Mouse (Mus musculus): Measurements from ENCODE around the gene Tbc1d15. TPM values are rescaled to one million over a fixed set of nuclear protein-coding genes. Genes with fewer than 3 reads are reported as not detected.

Gene Tbc1d15
- total and polyA plus RNA-seq, 3 experiments, result 9.4 to 46.4 TPM; not detected in 1

DNA sequence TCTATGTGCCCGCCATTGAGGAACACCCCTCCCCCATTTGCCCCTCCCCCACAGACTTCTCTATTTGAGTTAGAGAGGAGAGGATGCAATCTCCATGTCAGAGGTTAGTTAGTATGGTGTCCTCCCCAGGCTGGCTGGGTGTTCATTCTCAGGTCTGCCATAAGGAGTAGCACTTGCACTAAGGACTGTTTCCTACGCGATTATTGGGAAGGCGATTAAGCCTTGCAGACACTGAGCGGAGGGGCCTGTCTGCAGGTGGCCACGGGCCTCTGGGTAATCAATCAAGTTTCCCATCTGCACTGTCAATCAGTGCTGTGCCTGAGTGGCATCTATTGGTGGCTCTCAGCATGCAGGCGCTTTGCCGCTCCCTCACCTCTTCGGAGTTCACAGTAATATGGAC, 81.9 kb downstream of the Tbc1d15 start:
- peaks cover 0 to 12% of the 10 kb centered on the region in 2 experiments; a peak in 2 of 4 replicates for H3K36me3 ChIP-seq (ENCODE audit: control insufficient read depth in 1 of 2, insufficient read depth in 2 of 2, low read length in 2 of 2)
- no peak overlapping the region for H3K9ac ChIP-seq (ENCODE audit: control insufficient read depth, low read depth, low read length, poor library complexity, severe bottlenecking)
- peaks cover 0 to 25% of the 10 kb centered on the region in 2 experiments; a peak in 3 of 4 replicates for H3K4me1 ChIP-seq (ENCODE audit: control insufficient read depth in 1 of 2, insufficient read depth in 2 of 2, low read length in 2 of 2)
- no peaks in the 10 kb centered on the region for H3K27me3 ChIP-seq (ENCODE audit: control insufficient read depth in 1 of 2, insufficient read depth in 2 of 2, low read length in 2 of 2)
- DNase-seq (ENCODE audit: low read depth, low spot score), result peak; percentile 17
- H3K79me2 ChIP-seq (ENCODE audit: control insufficient read depth, insufficient read depth, low read length, poor library complexity), result no peaks in the 10 kb centered on the region
- H3K27ac ChIP-seq (ENCODE audit: control insufficient read depth, low read depth, low read length), result no peak overlapping the region
- H3K9me3 ChIP-seq (replicated peaks; ENCODE audit: insufficient read depth, low read length), result no peaks in the 10 kb centered on the region
- H3K4me3 ChIP-seq (ENCODE audit: control insufficient read depth in 1 of 2, insufficient read depth in 1 of 2, low read depth in 2 of 2, low read length in 2 of 2), result no peak overlapping the region
- TF ChIP-seq TBP (IDR thresholded peaks at IDR 0.05; ENCODE audit: low read depth, low read length) (no peak), CHD2 (IDR thresholded peaks at IDR 0.05; ENCODE audit: low read length) (peak; percentile 34)

DNA sequence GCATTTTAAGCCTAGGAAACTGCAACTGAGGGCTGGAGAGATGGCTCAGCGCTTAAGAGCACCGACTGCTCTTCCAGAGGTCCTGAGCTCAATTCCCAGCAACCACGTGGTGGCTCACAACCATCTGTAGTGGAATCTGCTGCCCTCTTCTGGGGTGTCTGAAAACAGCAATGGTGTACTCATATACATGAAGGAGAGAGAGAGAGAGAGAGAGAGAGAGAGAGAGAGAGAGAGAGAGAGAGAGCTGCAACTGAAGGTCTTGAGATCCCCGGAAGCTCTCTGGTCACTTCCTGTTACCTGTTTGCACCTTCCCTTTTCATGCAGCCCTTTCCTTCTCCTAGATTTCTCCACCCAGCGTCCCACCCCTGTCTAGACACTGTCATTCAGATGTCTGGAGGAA, 91.0 kb downstream of the Tbc1d15 start:
- no peak overlapping the region for H3K4me3 ChIP-seq (ENCODE audit: control insufficient read depth in 1 of 2, insufficient read depth in 1 of 2, low read depth in 2 of 2, low read length in 2 of 2)
- no peak for TF ChIP-seq ELF1 (IDR thresholded peaks at IDR 0.05; ENCODE audit: low read depth, low read length)
- TF ChIP-seq NELFE (IDR thresholded peaks at IDR 0.05; ENCODE audit: low read depth, low read length), result no peak
- no peak for TF ChIP-seq E2F4 (IDR thresholded peaks at IDR 0.05; ENCODE audit: borderline replicate concordance, low read depth, low read length)
- peak in 1 of 3 experiments; percentile 21; a peak in 3 of 6 replicates for TF ChIP-seq CTCF (IDR thresholded peaks at IDR 0.05 in 2 of 3, conservative IDR thresholded peaks at IDR 0.05 in 1 of 3; ENCODE audit: control insufficient read depth in 1 of 3, insufficient read depth in 1 of 3, low read depth in 2 of 3, low read length in 3 of 3, poor library complexity in 1 of 3, severe bottlenecking in 1 of 3)
- TF ChIP-seq ZNF384 (IDR thresholded peaks at IDR 0.05; ENCODE audit: low read depth, low read length), result no peak
- no peak for TF ChIP-seq TCF12 (IDR thresholded peaks at IDR 0.05; ENCODE audit: low read depth, low read length)
- TF ChIP-seq SMC3 (IDR thresholded peaks at IDR 0.05; ENCODE audit: low read depth, low read length), result 0 out of 2 replicates have a peak, but pooled peaks have one; percentile 7
- TF ChIP-seq MYB (IDR thresholded peaks at IDR 0.05; ENCODE audit: low read depth, low read length), result no peak
- peak; percentile 68; the same call in 1 of the 2 replicates for TF ChIP-seq JUND (IDR thresholded peaks at IDR 0.05; ENCODE audit: low read depth, low read length)
- TF ChIP-seq CHD2 (IDR thresholded peaks at IDR 0.05; ENCODE audit: low read length), result no peak
- TF ChIP-seq POLR2A (IDR thresholded peaks at IDR 0.05; ENCODE audit: control insufficient read depth in 1 of 2, insufficient read depth in 1 of 2, low read depth in 1 of 2, low read length in 2 of 2, poor library complexity in 1 of 2), result no peak
- TF ChIP-seq MAX (IDR thresholded peaks at IDR 0.05; ENCODE audit: low read length), result no peak

More for the DNA sequence above, 91.0 kb downstream of the Tbc1d15 start:
- Histone ChIP-seq H3K36me3 (ENCODE audit: control insufficient read depth in 1 of 2, insufficient read depth in 2 of 2, low read length in 2 of 2) (no peaks in the 10 kb centered on the region), H3K9me3 (replicated peaks; ENCODE audit: insufficient read depth, low read length) (no peaks in the 10 kb centered on the region), H3K79me2 (ENCODE audit: control insufficient read depth, insufficient read depth, low read length, poor library complexity) (no peaks in the 10 kb centered on the region), H3K27ac (ENCODE audit: control insufficient read depth, low read depth, low read length) (no peak overlapping the region), H3K27me3 (ENCODE audit: control insufficient read depth in 1 of 2, insufficient read depth in 2 of 2, low read length in 2 of 2) (no peaks in the 10 kb centered on the region; a peak in 1 of 4 replicates), H3K9ac (ENCODE audit: control insufficient read depth, low read depth, low read length, poor library complexity, severe bottlenecking) (no peak overlapping the region), H3K4me1 (ENCODE audit: control insufficient read depth in 1 of 2, insufficient read depth in 2 of 2, low read length in 2 of 2) (no peaks in the 10 kb centered on the region)
- peak; percentile 30 for DNase-seq (ENCODE audit: low read depth, low spot score)

Other genes with a start within 250 kb of the Tbc1d15 start
- gene Tph2, start 66.4 kb downstream of the Tbc1d15 start, total RNA-seq (2012; rRNA removed), result not detected in 2 replicates
- not detected for gene Tph2, start 66.4 kb downstream of the Tbc1d15 start, polyA plus RNA-seq (2012; ENCODE audit: insufficient read depth in 1 of 2, insufficient read length in 2 of 2, low read depth in 1 of 2, low replicate concordance in 2 of 2, missing spikeins in 1 of 2)
- 12.9 and 15.5 TPM in 2 replicates for gene Rab21, start 64.1 kb upstream of the Tbc1d15 start, total RNA-seq (2012; rRNA removed)
- 10 to 100 TPM; 20.9 to 31.5 TPM for gene Rab21, start 64.1 kb upstream of the Tbc1d15 start, polyA plus RNA-seq (2012; ENCODE audit: insufficient read depth in 1 of 2, insufficient read length in 2 of 2, low read depth in 1 of 2, low replicate concordance in 2 of 2, missing spikeins in 1 of 2)
- 10.7 and 12.1 TPM in 2 replicates for gene Tmem19, start 111.0 kb upstream of the Tbc1d15 start, total RNA-seq (2012; rRNA removed)
- gene Tmem19, start 111.0 kb upstream of the Tbc1d15 start, polyA plus RNA-seq (2012; ENCODE audit: insufficient read depth in 1 of 2, insufficient read length in 2 of 2, low read depth in 1 of 2, low replicate concordance in 2 of 2, missing spikeins in 1 of 2), result 10 to 100 TPM in 1 of 2 experiments, not detected in 1; 16.6 TPM
- 4.3 and 5.9 TPM in 2 replicates for gene Thap2, start 133.0 kb upstream of the Tbc1d15 start, total RNA-seq (2012; rRNA removed)
- 1 to 10 TPM in 1 of 2 experiments, not detected in 1; 5.8 TPM for gene Thap2, start 133.0 kb upstream of the Tbc1d15 start, polyA plus RNA-seq (2012; ENCODE audit: insufficient read depth in 1 of 2, insufficient read length in 2 of 2, low read depth in 1 of 2, low replicate concordance in 2 of 2, missing spikeins in 1 of 2)
- 14.4 and 16.7 TPM in 2 replicates for gene Zfc3h1, start 133.5 kb upstream of the Tbc1d15 start, total RNA-seq (2012; rRNA removed)
- gene Zfc3h1, start 133.5 kb upstream of the Tbc1d15 start, polyA plus RNA-seq (2012; ENCODE audit: insufficient read depth in 1 of 2, insufficient read length in 2 of 2, low read depth in 1 of 2, low replicate concordance in 2 of 2, missing spikeins in 1 of 2), result 10 to 100 TPM in 1 of 2 experiments, not detected in 1; 28.7 TPM

Measured in MEL (cell line).